Mouse (Mus musculus) liver, postnatal 0 days (tissue): Measurements from ENCODE around the gene Prkca.

Experiments
- CTCF ChIP-seq: sonication (generic); IDR thresholded peaks from 2 replicates; pipeline ENCODE4 v1.5.1; 2016; ENCODE audit warnings: antibody characterized with exemption, low read depth
- EP300 ChIP-seq: IDR thresholded peaks from 2 replicates; pipeline ENCODE4 v1.6.1; 2016; ENCODE audit warnings: antibody characterized with exemption, low read depth, mild to moderate bottlenecking

- TF ChIP-seq EP300, result no peak
- TF ChIP-seq CTCF, result no peak
These were observed 49.9 kb downstream of the Prkca start for GRCm38 (mm10) chr11:108293843-108294242.
